Mouse (Mus musculus): ENCODE data around the gene Tnip1. TPM values are rescaled to one million over a fixed set of nuclear protein-coding genes. Genes with fewer than 3 reads are reported as not detected.

Tnip1 gene
- polyA plus RNA-seq, 1 experiment = 122 TPM

GRCm38 (mm10) chr11:54996176-54996575, 33.5 kb upstream of the Tnip1 start:
- TF ChIP-seq CTCF (IDR thresholded peaks at IDR 0.05; ENCODE audit: extremely low read depth, insufficient read length, insufficient replicate concordance, low read depth, low read length) = no peak
- TF ChIP-seq POLR2A (IDR thresholded peaks at IDR 0.05; ENCODE audit: low read depth, low read length) = no peak
- Histone ChIP-seq H3K36me3 (ENCODE audit: control insufficient read depth, insufficient read depth, low read length) (peaks cover 9% of the 10 kb centered on the region), H3K4me3 (ENCODE audit: low read depth, low read length) (no peak overlapping the region), H3K4me1 (ENCODE audit: control insufficient read depth, insufficient read depth, insufficient read length, low read length) (peaks cover 2% of the 10 kb centered on the region; the same call in 1 of the 2 replicates), H3K27ac (ENCODE audit: insufficient read depth, low read depth, low read length) (no peak overlapping the region), H3K27me3 (ENCODE audit: control insufficient read depth, insufficient read depth, low read length) (no peaks in the 10 kb centered on the region)
- WGBS = 81% methylated on average over 7 of the region's 7 CpGs

GRCm38 (mm10) chr11:54989920-54990319, 27.2 kb upstream of the Tnip1 start:
- TF ChIP-seq CTCF (IDR thresholded peaks at IDR 0.05; ENCODE audit: extremely low read depth, insufficient read length, insufficient replicate concordance, low read depth, low read length) (no peak), POLR2A (IDR thresholded peaks at IDR 0.05; ENCODE audit: low read depth, low read length) (no peak)
- Histone ChIP-seq H3K4me1 (ENCODE audit: control insufficient read depth, insufficient read depth, insufficient read length, low read length) (peaks cover 2% of the 10 kb centered on the region; the same call in 1 of the 2 replicates), H3K27ac (ENCODE audit: insufficient read depth, low read depth, low read length) (no peak overlapping the region), H3K27me3 (ENCODE audit: control insufficient read depth, insufficient read depth, low read length) (no peaks in the 10 kb centered on the region), H3K4me3 (ENCODE audit: low read depth, low read length) (no peak overlapping the region), H3K36me3 (ENCODE audit: control insufficient read depth, insufficient read depth, low read length) (peaks cover 3% of the 10 kb centered on the region; the same call in 1 of the 2 replicates)

- Histone ChIP-seq H3K4me3 (ENCODE audit: low read depth, low read length) (no peak overlapping the region), H3K4me1 (ENCODE audit: control insufficient read depth, insufficient read depth, insufficient read length, low read length) (peaks cover 2% of the 10 kb centered on the region; the same call in 1 of the 2 replicates), H3K36me3 (ENCODE audit: control insufficient read depth, insufficient read depth, low read length) (0 out of 2 replicates have a peak, but pooled peaks cover 4% of the 10 kb centered on the region), H3K27ac (ENCODE audit: insufficient read depth, low read depth, low read length) (peak overlapping the region; percentile 54; the same call in 1 of the 2 replicates), H3K27me3 (ENCODE audit: control insufficient read depth, insufficient read depth, low read length) (no peaks in the 10 kb centered on the region)
- WGBS = 63% methylated on average over 8 of the region's 8 CpGs
- TF ChIP-seq POLR2A (IDR thresholded peaks at IDR 0.05; ENCODE audit: low read depth, low read length) (no peak), CTCF (IDR thresholded peaks at IDR 0.05; ENCODE audit: extremely low read depth, insufficient read length, insufficient replicate concordance, low read depth, low read length) (no peak)
Observed at GRCm38 (mm10) chr11:54988754-54989349, 26.1 kb upstream of the Tnip1 start.

- WGBS = 89% methylated on average over 1 of the region's 1 CpGs
Observed at GRCm38 (mm10) chr11:54987974-54988373, 25.3 kb upstream of the Tnip1 start.

GRCm38 (mm10) chr11:54985086-54985485, 22.4 kb upstream of the Tnip1 start:
- TF ChIP-seq POLR2A (IDR thresholded peaks at IDR 0.05; ENCODE audit: low read depth, low read length) (no peak), CTCF (IDR thresholded peaks at IDR 0.05; ENCODE audit: extremely low read depth, insufficient read length, insufficient replicate concordance, low read depth, low read length) (no peak)
- Histone ChIP-seq H3K27ac (ENCODE audit: insufficient read depth, low read depth, low read length) (no peak overlapping the region), H3K27me3 (ENCODE audit: control insufficient read depth, insufficient read depth, low read length) (no peaks in the 10 kb centered on the region), H3K4me1 (ENCODE audit: control insufficient read depth, insufficient read depth, insufficient read length, low read length) (peaks cover 2% of the 10 kb centered on the region; the same call in 1 of the 2 replicates), H3K36me3 (ENCODE audit: control insufficient read depth, insufficient read depth, low read length) (peaks cover 5% of the 10 kb centered on the region; the same call in 1 of the 2 replicates), H3K4me3 (ENCODE audit: low read depth, low read length) (no peak overlapping the region)
- WGBS = 78% methylated on average over 3 of the region's 3 CpGs

More at GRCm38 (mm10) chr11:54987974-54988373, 25.3 kb upstream of the Tnip1 start:
- H3K27me3 ChIP-seq (ENCODE audit: control insufficient read depth, insufficient read depth, low read length) = no peaks in the 10 kb centered on the region
- no peak overlapping the region for H3K27ac ChIP-seq (ENCODE audit: insufficient read depth, low read depth, low read length)
- TF ChIP-seq CTCF (IDR thresholded peaks at IDR 0.05; ENCODE audit: extremely low read depth, insufficient read length, insufficient replicate concordance, low read depth, low read length) = peak; percentile 71; the same call in 1 of the 2 replicates
- TF ChIP-seq POLR2A (IDR thresholded peaks at IDR 0.05; ENCODE audit: low read depth, low read length) = no peak
- H3K4me3 ChIP-seq (ENCODE audit: low read depth, low read length) = no peak overlapping the region
- H3K36me3 ChIP-seq (ENCODE audit: control insufficient read depth, insufficient read depth, low read length) = 0 out of 2 replicates have a peak, but pooled peaks cover 4% of the 10 kb centered on the region
- peaks cover 2% of the 10 kb centered on the region; the same call in 1 of the 2 replicates for H3K4me1 ChIP-seq (ENCODE audit: control insufficient read depth, insufficient read depth, insufficient read length, low read length)

- Histone ChIP-seq H3K4me1 (ENCODE audit: control insufficient read depth, insufficient read depth, insufficient read length, low read length) (peaks cover 2% of the 10 kb centered on the region; the same call in 1 of the 2 replicates), H3K4me3 (ENCODE audit: low read depth, low read length) (no peak overlapping the region), H3K27me3 (ENCODE audit: control insufficient read depth, insufficient read depth, low read length) (no peaks in the 10 kb centered on the region), H3K36me3 (ENCODE audit: control insufficient read depth, insufficient read depth, low read length) (peaks cover 7% of the 10 kb centered on the region; the same call in 1 of the 2 replicates), H3K27ac (ENCODE audit: insufficient read depth, low read depth, low read length) (no peak overlapping the region)
- TF ChIP-seq POLR2A (IDR thresholded peaks at IDR 0.05; ENCODE audit: low read depth, low read length) = no peak
- TF ChIP-seq CTCF (IDR thresholded peaks at IDR 0.05; ENCODE audit: extremely low read depth, insufficient read length, insufficient replicate concordance, low read depth, low read length) = no peak
- WGBS = 66% methylated on average over 4 of the region's 4 CpGs
Observed at GRCm38 (mm10) chr11:54984581-54984980, 21.9 kb upstream of the Tnip1 start.

- Histone ChIP-seq H3K36me3 (ENCODE audit: control insufficient read depth, insufficient read depth, low read length) (peaks cover 7% of the 10 kb centered on the region), H3K4me1 (ENCODE audit: control insufficient read depth, insufficient read depth, insufficient read length, low read length) (peaks cover 1% of the 10 kb centered on the region; the same call in 1 of the 2 replicates), H3K4me3 (ENCODE audit: low read depth, low read length) (no peak overlapping the region), H3K27me3 (ENCODE audit: control insufficient read depth, insufficient read depth, low read length) (no peaks in the 10 kb centered on the region), H3K27ac (ENCODE audit: insufficient read depth, low read depth, low read length) (no peak overlapping the region)
- WGBS = 1% methylated on average over 6 of the region's 6 CpGs
- TF ChIP-seq CTCF (IDR thresholded peaks at IDR 0.05; ENCODE audit: extremely low read depth, insufficient read length, insufficient replicate concordance, low read depth, low read length) (no peak), POLR2A (IDR thresholded peaks at IDR 0.05; ENCODE audit: low read depth, low read length) (no peak)
Observed at GRCm38 (mm10) chr11:54984085-54984484, 21.4 kb upstream of the Tnip1 start.
